14 mouse cellular contexts compared by ENCODE assay signal in the genomic region with DNA sequence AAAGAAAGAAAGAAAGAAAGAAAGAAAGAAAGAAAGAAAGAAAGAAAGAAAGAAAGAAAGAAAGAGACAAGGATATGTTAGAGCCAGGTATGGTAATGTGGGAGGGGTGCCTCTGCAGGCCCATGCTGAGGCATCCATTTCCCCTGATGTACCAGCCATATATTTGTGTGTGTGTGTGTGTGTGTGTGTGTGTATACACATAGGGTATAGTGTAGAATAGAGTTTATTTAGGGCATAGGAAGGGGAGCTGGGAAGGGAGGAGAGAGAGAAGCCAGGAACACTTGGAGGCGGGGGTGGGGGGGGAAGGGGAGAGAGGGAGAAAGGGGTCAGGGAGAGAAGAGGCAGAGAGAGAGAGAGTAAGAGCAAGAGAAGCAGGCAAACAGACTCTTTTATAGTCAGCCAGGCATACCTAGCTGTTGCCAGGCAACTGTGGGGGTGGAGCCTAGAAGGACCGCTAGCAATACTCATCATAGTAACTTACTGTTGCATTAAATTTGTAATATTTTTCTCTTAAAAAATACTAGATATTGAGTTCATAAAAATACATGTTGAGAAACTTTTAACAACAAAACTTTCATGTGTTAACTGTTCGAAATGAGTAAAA.
DNase-seq lines count a peak whose midpoint lies in the region; ATAC-seq and TF ChIP-seq lines count a peak whose summit lies in the region.
"Had no signal": no experiment of that assay in that cellular context is flagged by ENCODE, and none has a peak within 500 bp of the region (broad histone marks: within the 10 kb centered on the region; RNA-seq: fewer than 3 reads in every experiment).

No protein-coding gene starts in this region.

- H3K4me2 ChIP-seq in lung, embryonic 14.5 days = no peak overlapping the region
- H3K4me2 ChIP-seq in embryonic facial prominence, embryonic 14.5 days (ENCODE audit: low read depth, low read length) = no peak overlapping the region
- H3K4me2 ChIP-seq in hindbrain, postnatal 0 days (ENCODE audit: low read depth, low read length) = no peak overlapping the region
- no peak overlapping the region for H3K4me2 ChIP-seq in neural tube, embryonic 12.5 days (replicated peaks)

- no peak overlapping the region for H3K27ac ChIP-seq in lung, embryonic 14.5 days (ENCODE audit: low read depth)
- no peak overlapping the region for H3K27ac ChIP-seq in embryonic facial prominence, embryonic 14.5 days (replicated peaks; ENCODE audit: low read depth, low read length)
- no peak overlapping the region for H3K27ac ChIP-seq in hindbrain, postnatal 0 days
- H3K27ac ChIP-seq in neural tube, embryonic 12.5 days = no peak overlapping the region
- H3K27ac ChIP-seq: macrophage had no signal

- no peak overlapping the region for H3K4me3 ChIP-seq in lung, embryonic 14.5 days (ENCODE audit: low read depth, low read length)
- H3K4me3 ChIP-seq in embryonic facial prominence, embryonic 14.5 days (ENCODE audit: low read depth, low read length) = no peak overlapping the region
- no peak overlapping the region for H3K4me3 ChIP-seq in hindbrain, postnatal 0 days (ENCODE audit: low read length)
- no peak overlapping the region for H3K4me3 ChIP-seq in neural tube, embryonic 12.5 days

- peak; percentile 86; the same call in 1 of the 2 replicates for ATAC-seq in lung, embryonic 14.5 days (ENCODE audit: insufficient read depth)
- ATAC-seq in embryonic facial prominence, embryonic 14.5 days (ENCODE audit: low read depth) = 0 out of 2 replicates have a peak, but pooled peaks have one; percentile 47
- ATAC-seq in hindbrain, postnatal 0 days = peak; percentile 63; the same call in 1 of the 2 replicates
- ATAC-seq in neural tube, embryonic 12.5 days (ENCODE audit: low FRiP score, low read depth) = peak; percentile 86
- no peak for ATAC-seq in inflammation-experienced regulatory T-cells, adult 6 months
- ATAC-seq: CD4-positive, CD25-positive, alpha-beta regulatory T cell, adult 4 months; Patski had no signal

- DNase-seq in lung, embryonic 14.5 days = peak; percentile 40
- DNase-seq in lung, adult 18-20 months = no peak
- no peak for DNase-seq in embryonic facial prominence, embryonic 14.5 days (ENCODE audit: low spot score)
- peak; percentile 14 for DNase-seq in hindbrain, postnatal 0 days (ENCODE audit: low spot score)
- DNase-seq in adrenal gland, adult 2 months = no peak
- DNase-seq in thymus, postnatal 36 days = no peak
- DNase-seq: adrenal gland, postnatal 25 days; cerebellum, adult 18-20 months; kidney, postnatal 14 days had no signal

- WGBS in lung, embryonic 14.5 days = 60% methylated on average over 3 of the region's 3 CpGs
- 72% methylated on average over 3 of the region's 3 CpGs for WGBS in embryonic facial prominence, embryonic 14.5 days
- WGBS in hindbrain, postnatal 0 days = 47% methylated on average over 3 of the region's 3 CpGs
- WGBS in neural tube, embryonic 12.5 days = 55% methylated on average over 3 of the region's 3 CpGs

- no peaks in the 10 kb centered on the region for H3K27me3 ChIP-seq in lung, embryonic 14.5 days (ENCODE audit: insufficient read depth, low read length)
- no peaks in the 10 kb centered on the region for H3K27me3 ChIP-seq in embryonic facial prominence, embryonic 14.5 days (replicated peaks; ENCODE audit: control insufficient read depth, insufficient read depth, low read length)
- no peaks in the 10 kb centered on the region for H3K27me3 ChIP-seq in hindbrain, postnatal 0 days (ENCODE audit: insufficient read depth, low read length)
- no peaks in the 10 kb centered on the region for H3K27me3 ChIP-seq in neural tube, embryonic 12.5 days (replicated peaks)
- H3K27me3 ChIP-seq: Patski had no signal

- no peaks in the 10 kb centered on the region for H3K4me1 ChIP-seq in lung, embryonic 14.5 days (ENCODE audit: insufficient read depth)
- no peaks in the 10 kb centered on the region for H3K4me1 ChIP-seq in embryonic facial prominence, embryonic 14.5 days (ENCODE audit: control insufficient read depth, insufficient read depth, low read length)
- no peaks in the 10 kb centered on the region for H3K4me1 ChIP-seq in hindbrain, postnatal 0 days (ENCODE audit: insufficient read depth, low read length)
- no peaks in the 10 kb centered on the region for H3K4me1 ChIP-seq in neural tube, embryonic 12.5 days

- no peaks in the 10 kb centered on the region for H3K9me3 ChIP-seq in lung, embryonic 14.5 days (ENCODE audit: low read depth, low read length)
- no peaks in the 10 kb centered on the region for H3K9me3 ChIP-seq in embryonic facial prominence, embryonic 14.5 days (ENCODE audit: control insufficient read depth, low read length)
- H3K9me3 ChIP-seq in hindbrain, postnatal 0 days (ENCODE audit: low read length) = no peaks in the 10 kb centered on the region
- H3K9me3 ChIP-seq in neural tube, embryonic 12.5 days = no peaks in the 10 kb centered on the region

- no peaks in the 10 kb centered on the region for H3K36me3 ChIP-seq in lung, embryonic 14.5 days (ENCODE audit: insufficient read depth)
- no peaks in the 10 kb centered on the region for H3K36me3 ChIP-seq in embryonic facial prominence, embryonic 14.5 days (ENCODE audit: control insufficient read depth, insufficient read depth, low read length)
- no peaks in the 10 kb centered on the region for H3K36me3 ChIP-seq in hindbrain, postnatal 0 days (ENCODE audit: insufficient read depth, low read length)
- H3K36me3 ChIP-seq in neural tube, embryonic 12.5 days = no peaks in the 10 kb centered on the region

- H3K9ac ChIP-seq in lung, embryonic 14.5 days = no peak overlapping the region
- H3K9ac ChIP-seq in embryonic facial prominence, embryonic 14.5 days (ENCODE audit: low read depth, low read length) = no peak overlapping the region
- H3K9ac ChIP-seq in hindbrain, postnatal 0 days (replicated peaks; ENCODE audit: low read length) = no peak overlapping the region
- no peak overlapping the region for H3K9ac ChIP-seq in neural tube, embryonic 12.5 days

- no peak for TF ChIP-seq CTCF in lung, embryonic 14.5 days (IDR thresholded peaks at IDR 0.05; ENCODE audit: low read depth)
- TF ChIP-seq CTCF in hindbrain, postnatal 0 days (IDR thresholded peaks at IDR 0.05; ENCODE audit: low read depth) = no peak

Comparison
In these comparisons a context has a peak if more than half of its experiments do, and no peak if none do; other contexts are left out.
1. DNase-seq: peak in lung, embryonic 14.5 days (single experiment) and hindbrain, postnatal 0 days (single experiment); none in lung, adult 18-20 months (0 of 2), embryonic facial prominence, embryonic 14.5 days (single experiment), adrenal gland, adult 2 months (single experiment) and thymus, postnatal 36 days (0 of 2).